Mouse (Mus musculus): ENCODE measurements around the gene Msrb2. TPM values are rescaled to one million over a fixed set of nuclear protein-coding genes. Genes with fewer than 3 reads are reported as not detected.

The Msrb2 gene
- polyA plus RNA-seq, 1 experiment from 2014 or later, result 22.7 TPM

GRCm38 (mm10) chr2:19366426-19366825 is 4.8 kb upstream of the Msrb2 start:
- H3K4me2 ChIP-seq (replicated peaks), result no peak overlapping the region
- no peak for ATAC-seq
- H3K4me1 ChIP-seq (replicated peaks), result no peaks in the 10 kb centered on the region
- H3K27me3 ChIP-seq (replicated peaks), result no peaks in the 10 kb centered on the region
- no peak overlapping the region for H3K27ac ChIP-seq
- H3K9me3 ChIP-seq, result no peaks in the 10 kb centered on the region
- no peak overlapping the region for H3K9ac ChIP-seq
- H3K4me3 ChIP-seq (replicated peaks), result no peak overlapping the region
- H3K36me3 ChIP-seq, result no peaks in the 10 kb centered on the region
- WGBS, result 17% methylated on average over 3 of the region's 3 CpGs

- no peaks in the 10 kb centered on the region for H3K9me3 ChIP-seq
- H3K36me3 ChIP-seq, result no peaks in the 10 kb centered on the region
- no peak for ATAC-seq
- H3K4me2 ChIP-seq (replicated peaks), result no peak overlapping the region
- H3K9ac ChIP-seq, result no peak overlapping the region
- H3K4me3 ChIP-seq (replicated peaks), result no peak overlapping the region
- 80% methylated on average over 11 of the region's 11 CpGs for WGBS
- H3K4me1 ChIP-seq (replicated peaks), result no peaks in the 10 kb centered on the region
- no peaks in the 10 kb centered on the region for H3K27me3 ChIP-seq (replicated peaks)
- H3K27ac ChIP-seq, result no peak overlapping the region
Observed at GRCm38 (mm10) chr2:19367114-19367513, 4.1 kb upstream of the Msrb2 start.

- H3K27ac ChIP-seq, result no peak overlapping the region
- no peak overlapping the region for H3K4me2 ChIP-seq (replicated peaks)
- H3K27me3 ChIP-seq (replicated peaks), result no peaks in the 10 kb centered on the region
- H3K4me1 ChIP-seq (replicated peaks), result no peaks in the 10 kb centered on the region
- WGBS, result 92% methylated on average over 7 of the region's 7 CpGs
- H3K4me3 ChIP-seq (replicated peaks), result no peak overlapping the region
- H3K36me3 ChIP-seq, result no peaks in the 10 kb centered on the region
- ATAC-seq, result no peak
- H3K9ac ChIP-seq, result no peak overlapping the region
- H3K9me3 ChIP-seq, result no peaks in the 10 kb centered on the region
Observed at GRCm38 (mm10) chr2:19373695-19374094, 2.5 kb downstream of the Msrb2 start.

- no peak overlapping the region for H3K4me2 ChIP-seq (replicated peaks)
- WGBS, result 58% methylated on average over 2 of the region's 2 CpGs
- no peak overlapping the region for H3K9ac ChIP-seq
- ATAC-seq, result no peak
- no peak overlapping the region for H3K4me3 ChIP-seq (replicated peaks)
- H3K36me3 ChIP-seq, result no peaks in the 10 kb centered on the region
- H3K27me3 ChIP-seq (replicated peaks), result no peaks in the 10 kb centered on the region
- no peaks in the 10 kb centered on the region for H3K4me1 ChIP-seq (replicated peaks)
- no peaks in the 10 kb centered on the region for H3K9me3 ChIP-seq
- no peak overlapping the region for H3K27ac ChIP-seq
Observed at GRCm38 (mm10) chr2:19380446-19380950, 9.3 kb downstream of the Msrb2 start.

- H3K36me3 ChIP-seq, result no peaks in the 10 kb centered on the region
- WGBS, result 33% methylated on average over 2 of the region's 2 CpGs
- H3K4me2 ChIP-seq (replicated peaks), result no peak overlapping the region
- H3K27ac ChIP-seq, result no peak overlapping the region
- no peaks in the 10 kb centered on the region for H3K4me1 ChIP-seq (replicated peaks)
- H3K9ac ChIP-seq, result no peak overlapping the region
- H3K9me3 ChIP-seq, result no peaks in the 10 kb centered on the region
- ATAC-seq, result no peak
- H3K4me3 ChIP-seq (replicated peaks), result no peak overlapping the region
- H3K27me3 ChIP-seq (replicated peaks), result no peaks in the 10 kb centered on the region
Observed at GRCm38 (mm10) chr2:19380986-19381385, 9.7 kb downstream of the Msrb2 start.

GRCm38 (mm10) chr2:19382206-19382605 is 11.0 kb downstream of the Msrb2 start:
- Histone ChIP-seq H3K4me3 (replicated peaks) (no peak overlapping the region), H3K4me1 (replicated peaks) (no peaks in the 10 kb centered on the region), H3K36me3 (no peaks in the 10 kb centered on the region), H3K4me2 (replicated peaks) (no peak overlapping the region), H3K9ac (no peak overlapping the region), H3K27me3 (replicated peaks) (no peaks in the 10 kb centered on the region), H3K27ac (no peak overlapping the region), H3K9me3 (no peaks in the 10 kb centered on the region)
- no peak for ATAC-seq
- 75% methylated on average over 1 of the region's 1 CpGs for WGBS

GRCm38 (mm10) chr2:19383006-19383405 is 11.8 kb downstream of the Msrb2 start:
- ATAC-seq, result no peak
- no peaks in the 10 kb centered on the region for H3K27me3 ChIP-seq (replicated peaks)
- H3K9me3 ChIP-seq, result no peaks in the 10 kb centered on the region
- no peaks in the 10 kb centered on the region for H3K4me1 ChIP-seq (replicated peaks)
- H3K9ac ChIP-seq, result no peak overlapping the region
- no peaks in the 10 kb centered on the region for H3K36me3 ChIP-seq
- H3K4me2 ChIP-seq (replicated peaks), result no peak overlapping the region
- no peak overlapping the region for H3K27ac ChIP-seq
- WGBS, result 61% methylated on average over 4 of the region's 4 CpGs
- no peak overlapping the region for H3K4me3 ChIP-seq (replicated peaks)

GRCm38 (mm10) chr2:19385772-19386171 is 14.5 kb downstream of the Msrb2 start:
- no peak overlapping the region for H3K4me2 ChIP-seq (replicated peaks)
- H3K9me3 ChIP-seq, result no peaks in the 10 kb centered on the region
- no peak for ATAC-seq
- H3K36me3 ChIP-seq, result no peaks in the 10 kb centered on the region
- H3K4me3 ChIP-seq (replicated peaks), result no peak overlapping the region
- H3K4me1 ChIP-seq (replicated peaks), result no peaks in the 10 kb centered on the region; the same call in 1 of the 2 replicates
- no peak overlapping the region for H3K9ac ChIP-seq
- no peaks in the 10 kb centered on the region for H3K27me3 ChIP-seq (replicated peaks)
- 86% methylated on average over 5 of the region's 5 CpGs for WGBS
- H3K27ac ChIP-seq, result no peak overlapping the region

- H3K27me3 ChIP-seq (replicated peaks), result no peaks in the 10 kb centered on the region
- no peak for ATAC-seq
Observed at GRCm38 (mm10) chr2:19388329-19389103, 17.3 kb downstream of the Msrb2 start.

GRCm38 (mm10) chr2:19390411-19391143 is 19.3 kb downstream of the Msrb2 start:
- H3K4me2 ChIP-seq (replicated peaks), result no peak overlapping the region
- no peaks in the 10 kb centered on the region for H3K9me3 ChIP-seq
- WGBS, result 48% methylated on average over 7 of the region's 7 CpGs
- H3K27ac ChIP-seq, result peak overlapping the region; percentile 36; the same call in 1 of the 2 replicates
- peak; percentile 83 for ATAC-seq
- H3K36me3 ChIP-seq, result no peaks in the 10 kb centered on the region
- no peaks in the 10 kb centered on the region; the same call in 1 of the 2 replicates for H3K4me1 ChIP-seq (replicated peaks)
- H3K27me3 ChIP-seq (replicated peaks), result no peaks in the 10 kb centered on the region
- no peak overlapping the region for H3K4me3 ChIP-seq (replicated peaks)
- no peak overlapping the region for H3K9ac ChIP-seq

More at GRCm38 (mm10) chr2:19388329-19389103, 17.3 kb downstream of the Msrb2 start:
- H3K9ac ChIP-seq, result no peak overlapping the region
- H3K4me1 ChIP-seq (replicated peaks), result no peaks in the 10 kb centered on the region; the same call in 1 of the 2 replicates
- no peaks in the 10 kb centered on the region for H3K36me3 ChIP-seq
- no peak overlapping the region for H3K4me3 ChIP-seq (replicated peaks)
- no peak overlapping the region for H3K27ac ChIP-seq
- no peak overlapping the region for H3K4me2 ChIP-seq (replicated peaks)
- no peaks in the 10 kb centered on the region for H3K9me3 ChIP-seq
- WGBS, result 79% methylated on average over 12 of the region's 12 CpGs

GRCm38 (mm10) chr2:19391649-19392048 is 20.4 kb downstream of the Msrb2 start:
- no peaks in the 10 kb centered on the region; the same call in 1 of the 2 replicates for H3K4me1 ChIP-seq (replicated peaks)
- peak; percentile 54 for ATAC-seq
- H3K27me3 ChIP-seq (replicated peaks), result no peaks in the 10 kb centered on the region
- H3K9ac ChIP-seq, result no peak overlapping the region
- 60% methylated on average over 3 of the region's 3 CpGs for WGBS
- H3K27ac ChIP-seq, result no peak overlapping the region
- no peak overlapping the region for H3K4me3 ChIP-seq (replicated peaks)
- no peaks in the 10 kb centered on the region for H3K9me3 ChIP-seq
- H3K4me2 ChIP-seq (replicated peaks), result no peak overlapping the region
- no peaks in the 10 kb centered on the region for H3K36me3 ChIP-seq

- H3K4me1 ChIP-seq (replicated peaks), result no peaks in the 10 kb centered on the region; the same call in 1 of the 2 replicates
Observed at GRCm38 (mm10) chr2:19392793-19393192, 21.6 kb downstream of the Msrb2 start.

More at GRCm38 (mm10) chr2:19392793-19393192, 21.6 kb downstream of the Msrb2 start:
- WGBS, result 40% methylated on average over 2 of the region's 2 CpGs
- no peak for ATAC-seq
- H3K4me3 ChIP-seq (replicated peaks), result no peak overlapping the region
- no peak overlapping the region for H3K27ac ChIP-seq
- H3K36me3 ChIP-seq, result no peaks in the 10 kb centered on the region
- H3K4me2 ChIP-seq (replicated peaks), result no peak overlapping the region
- H3K9me3 ChIP-seq, result no peaks in the 10 kb centered on the region
- no peaks in the 10 kb centered on the region for H3K27me3 ChIP-seq (replicated peaks)
- H3K9ac ChIP-seq, result no peak overlapping the region

All from intestine, embryonic 15.5 days (tissue).